Mouse (Mus musculus) cerebellum, postnatal 4 days (tissue): Measurements from ENCODE around the gene Camta1.

Source experiments
- DNase-seq, 2 experiments: peaks; one replicate each; pipeline ENCODE4 v3.0.0; 2022; ENCODE audit warnings: low spot score in 2 of 2, mixed read lengths in 1 of 2

The Camta1 gene

DNA sequence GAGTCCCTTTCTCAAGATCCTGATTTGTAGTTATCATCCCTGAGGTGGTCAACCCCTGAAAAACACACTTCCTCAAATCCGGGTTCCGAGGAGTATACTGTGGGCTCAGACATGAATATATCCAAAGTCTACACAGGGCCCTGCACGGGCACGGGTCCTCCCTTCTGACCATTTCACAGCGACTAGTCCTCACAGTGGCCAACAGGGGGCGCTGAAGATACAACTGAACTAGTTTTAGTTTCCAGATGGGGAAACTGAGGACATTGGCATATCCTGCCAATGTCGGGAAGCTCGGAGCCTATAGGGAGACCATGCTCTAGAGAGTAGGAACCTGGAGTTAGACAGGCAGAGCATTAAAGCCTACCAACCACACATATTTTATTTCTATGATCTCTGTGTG is 530.7 kb downstream of the Camta1 start:
- no peak for DNase-seq

DNA sequence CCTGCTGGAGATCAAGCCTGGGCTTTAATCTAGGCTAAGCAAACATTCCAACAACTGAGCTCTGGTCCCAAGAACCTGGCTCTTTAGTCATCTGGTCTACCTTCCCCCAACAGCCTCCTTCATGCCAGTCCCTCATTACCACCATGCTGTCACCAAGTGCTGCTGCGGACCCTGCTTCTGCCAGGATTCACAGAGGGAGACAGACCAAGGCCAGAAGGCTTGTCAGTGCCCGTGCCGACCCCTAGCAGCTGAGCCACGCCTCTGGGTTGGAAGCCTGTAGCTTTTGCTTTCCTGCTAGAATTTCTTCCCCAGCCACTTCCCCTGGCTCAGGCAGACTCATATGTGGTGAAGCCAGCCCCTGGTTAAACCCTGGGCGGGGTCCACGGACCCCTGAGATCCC is 533.6 kb downstream of the Camta1 start:
- DNase-seq, result no peak

- DNase-seq, result no peak
Observed at GRCm38 (mm10) chr4:151326971-151327686, 534.5 kb downstream of the Camta1 start.

GRCm38 (mm10) chr4:151316428-151316827 is 545.2 kb downstream of the Camta1 start:
- DNase-seq, result peak in 1 of 2 experiments; percentile 55

GRCm38 (mm10) chr4:151315726-151316125 is 546.0 kb downstream of the Camta1 start:
- no peak for DNase-seq

DNA sequence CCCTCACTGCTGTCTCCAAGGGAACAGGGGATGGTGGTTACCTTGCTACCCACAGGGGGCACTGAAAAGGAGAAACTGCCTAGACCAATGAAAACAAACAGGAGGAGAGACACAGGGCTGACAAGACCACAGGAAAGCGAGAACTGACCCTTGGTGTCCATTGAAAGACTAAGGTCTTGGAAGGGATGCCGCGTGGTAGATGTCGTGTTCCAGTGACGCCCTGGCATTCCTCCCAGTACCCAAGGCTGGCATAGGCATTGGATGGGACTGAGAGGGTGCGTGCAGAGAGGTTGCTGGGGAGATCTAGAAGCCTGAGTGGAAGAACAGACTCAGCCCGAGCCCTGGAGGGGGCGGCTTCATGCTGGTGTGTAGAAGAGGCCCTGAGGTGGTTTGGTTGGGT is 550.9 kb downstream of the Camta1 start:
- no peak for DNase-seq

DNA sequence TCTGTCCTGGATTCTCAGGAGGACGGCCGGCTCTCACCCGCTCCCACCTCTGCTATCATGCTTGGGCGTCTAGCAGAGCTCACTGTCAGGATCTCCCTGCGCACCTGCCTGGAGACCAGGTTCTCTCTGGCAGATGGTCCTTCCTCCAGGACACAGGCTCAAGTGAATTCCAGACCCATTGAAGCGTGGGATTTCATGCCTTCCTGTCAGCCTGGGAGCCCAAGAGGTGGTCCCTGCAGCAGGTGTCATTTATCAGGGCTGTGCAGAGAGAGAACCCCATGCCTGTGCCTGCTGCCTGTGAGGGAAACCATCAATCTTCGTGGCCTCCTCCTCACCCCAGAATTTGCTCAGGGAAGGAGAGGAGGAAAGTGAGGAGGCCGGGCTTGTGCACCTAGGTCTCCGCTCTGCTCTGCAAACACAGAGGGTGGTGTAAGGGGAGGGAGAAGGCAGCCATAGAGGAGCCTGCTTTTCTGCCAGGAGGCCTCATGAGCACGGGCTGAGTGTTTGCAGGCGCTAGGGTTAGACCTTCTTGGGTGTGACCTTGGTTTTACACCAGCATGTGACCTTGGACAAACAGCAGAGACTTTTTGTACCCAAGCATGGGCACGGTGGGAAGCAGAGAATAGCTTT is 551.5 kb downstream of the Camta1 start:
- no peak for DNase-seq

- no peak for DNase-seq
Observed at GRCm38 (mm10) chr4:151306890-151307289, 554.8 kb downstream of the Camta1 start.

- DNase-seq, result no peak
Observed at GRCm38 (mm10) chr4:151306311-151306765, 555.3 kb downstream of the Camta1 start.

DNA sequence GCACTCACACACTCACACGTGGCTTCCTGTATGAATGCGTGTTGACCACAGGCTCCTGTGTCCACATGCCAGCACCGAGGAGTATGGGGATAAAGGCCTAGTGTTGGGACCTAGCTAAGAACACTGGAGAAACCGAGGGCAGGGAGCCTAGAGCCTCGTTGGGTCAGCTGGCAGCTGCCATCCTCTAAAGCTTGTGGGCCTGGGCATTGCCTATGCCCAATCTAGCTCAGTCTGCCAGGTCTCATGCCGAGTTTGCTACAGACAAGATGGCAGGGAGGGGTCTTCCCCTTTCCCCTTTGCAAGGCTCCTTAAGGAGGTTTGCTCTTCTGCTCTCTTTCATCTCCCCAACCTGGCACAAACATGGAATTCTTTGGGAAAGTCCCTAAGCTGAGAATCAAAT is 555.9 kb downstream of the Camta1 start:
- no peak for DNase-seq

GRCm38 (mm10) chr4:151303931-151304330 is 557.7 kb downstream of the Camta1 start:
- no peak for DNase-seq

DNA sequence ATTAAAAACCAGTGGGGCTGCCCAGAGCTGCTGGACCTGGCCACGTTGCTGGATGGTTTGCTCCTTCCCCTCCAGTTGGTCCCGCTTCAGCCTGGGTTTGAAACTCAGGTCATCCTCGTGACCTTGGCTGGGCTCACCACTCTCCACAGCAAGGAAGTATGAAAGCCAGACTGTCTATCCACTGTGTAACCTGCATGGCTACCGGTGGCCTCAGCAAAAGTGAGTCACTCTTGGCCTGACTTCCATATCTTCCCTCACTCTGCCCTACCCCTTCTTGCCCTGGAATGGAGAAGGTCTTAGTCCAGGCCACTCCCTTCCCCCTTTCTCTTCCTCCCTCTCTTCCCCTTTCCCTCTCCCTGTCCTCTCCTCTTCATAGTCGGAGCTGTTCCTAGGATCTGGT is 558.2 kb downstream of the Camta1 start:
- no peak for DNase-seq

GRCm38 (mm10) chr4:151302195-151303126 is 559.2 kb downstream of the Camta1 start:
- peak in 1 of 2 experiments; percentile 54 for DNase-seq

- no peak for DNase-seq
Observed at GRCm38 (mm10) chr4:151301337-151301736, 560.3 kb downstream of the Camta1 start.

GRCm38 (mm10) chr4:151300706-151301105 is 561.0 kb downstream of the Camta1 start:
- DNase-seq, result no peak

- DNase-seq, result no peak
Observed at GRCm38 (mm10) chr4:151295515-151296203, 566.0 kb downstream of the Camta1 start.

DNA sequence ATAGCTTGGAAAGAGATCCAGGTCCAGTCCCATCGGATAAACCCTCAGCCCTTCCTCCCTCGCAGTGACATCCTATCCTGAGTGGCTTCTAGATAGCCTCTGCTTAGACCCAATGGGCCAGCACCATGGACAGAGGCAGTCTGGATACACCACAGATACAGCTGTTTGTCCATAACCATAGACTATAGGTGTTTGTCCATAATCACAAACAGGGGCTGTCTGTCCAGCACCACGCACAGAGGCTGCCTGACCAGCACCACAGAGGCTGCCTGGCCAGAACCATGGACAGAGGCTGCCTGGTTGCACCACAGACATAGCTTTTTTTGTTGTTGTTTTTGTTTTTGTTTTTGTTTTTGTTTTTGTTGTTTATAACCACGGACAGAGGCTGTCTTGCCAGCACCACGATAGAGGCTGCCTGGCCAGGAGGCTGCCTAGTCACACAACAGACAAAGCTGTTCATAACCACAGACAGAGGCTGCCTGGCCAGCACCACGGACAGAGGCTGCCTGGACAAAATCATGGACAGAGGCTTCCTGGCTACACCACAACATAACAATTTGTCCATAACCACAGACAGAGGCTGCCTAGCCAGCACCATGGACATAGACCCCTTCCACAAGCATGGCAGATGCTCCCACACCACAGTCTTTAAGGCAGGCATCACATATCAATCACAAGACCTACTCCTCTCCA is 572.6 kb downstream of the Camta1 start:
- DNase-seq, result no peak

- no peak for DNase-seq
Observed at GRCm38 (mm10) chr4:151285905-151286445, 575.7 kb downstream of the Camta1 start.

- DNase-seq, result no peak
Observed at GRCm38 (mm10) chr4:151285432-151285831, 576.2 kb downstream of the Camta1 start.

DNA sequence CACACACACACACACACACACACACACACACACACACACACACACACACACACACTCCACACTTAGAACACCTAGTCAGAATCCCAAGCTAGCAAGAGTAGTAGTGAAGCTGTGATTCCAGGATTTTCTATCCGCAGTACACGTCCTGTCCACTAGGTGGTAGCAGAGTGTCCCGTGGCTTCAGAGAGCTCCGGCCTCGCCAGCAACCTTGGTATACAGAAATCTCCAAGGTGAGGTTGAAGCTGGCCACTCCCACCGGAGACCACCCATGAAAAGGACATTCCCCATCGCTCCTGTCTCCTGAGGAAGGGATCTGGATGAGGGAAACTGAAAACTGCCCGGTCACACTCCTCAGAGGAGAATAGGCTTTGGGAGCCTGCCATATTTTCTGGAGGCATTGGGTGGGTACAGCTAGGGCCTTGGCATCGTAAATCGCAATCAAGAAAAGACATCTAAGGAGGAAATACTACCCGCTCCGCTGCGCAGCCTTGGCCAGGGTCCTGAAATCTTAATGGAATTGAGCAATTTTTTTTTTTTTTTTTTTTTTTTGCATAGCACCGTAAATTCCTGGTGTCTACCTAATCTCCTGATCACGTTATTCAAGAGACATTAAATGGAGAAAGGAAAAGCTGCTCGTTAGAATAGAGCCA is 578.5 kb downstream of the Camta1 start:
- peak; percentile 42 to 79 for DNase-seq
